Mouse (Mus musculus): ENCODE results near the gene Fer. TPM values are rescaled to one million over a fixed set of nuclear protein-coding genes. Genes with fewer than 3 reads are reported as not detected.

The Fer gene
- polyA plus RNA-seq, 1 experiment from 2014 or later, result 27.3 TPM

DNA sequence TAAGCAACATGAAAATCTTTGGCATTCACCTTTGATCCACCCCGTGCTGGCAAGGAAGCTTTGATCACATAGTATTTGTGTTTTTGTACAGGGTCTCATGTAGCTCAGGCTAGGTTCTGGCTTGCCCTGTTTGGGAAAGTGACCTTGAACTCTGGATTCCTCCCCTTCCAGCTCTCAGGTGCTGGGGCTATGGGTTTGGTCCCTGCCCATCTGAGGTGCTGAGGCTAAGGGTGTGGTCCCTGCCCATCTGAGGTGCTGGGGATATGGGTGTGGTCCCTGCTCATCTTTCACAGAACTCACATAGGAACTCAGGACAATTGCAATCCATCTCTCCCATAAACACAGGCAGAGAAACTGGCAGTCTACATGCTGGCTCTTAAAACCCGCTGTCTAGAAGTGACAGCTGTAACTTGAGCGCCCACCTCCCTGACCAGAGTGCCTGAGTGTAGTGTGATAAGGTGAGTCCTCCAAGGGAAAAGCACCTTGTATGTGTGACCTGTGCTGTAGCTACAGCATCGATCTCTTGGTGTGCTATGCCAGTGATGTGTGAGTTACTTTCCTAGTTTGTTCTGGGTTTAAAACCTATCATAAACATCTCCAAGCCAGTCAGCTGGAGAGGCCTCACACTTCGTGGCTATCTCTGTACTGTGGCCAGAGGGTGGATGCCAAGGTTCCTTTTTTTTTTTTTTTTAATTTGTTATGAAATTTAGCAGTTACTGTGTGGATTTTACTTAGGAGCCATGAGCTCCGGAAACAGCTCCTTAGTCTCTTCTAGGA is 236.7 kb downstream of the Fer start:
- Histone ChIP-seq H3K9ac (no peak overlapping the region), H3K9me3 (no peaks in the 10 kb centered on the region), H3K36me3 (no peaks in the 10 kb centered on the region), H3K4me3 (replicated peaks) (no peak overlapping the region), H3K27ac (no peak overlapping the region), H3K27me3 (replicated peaks) (no peaks in the 10 kb centered on the region), H3K4me1 (no peaks in the 10 kb centered on the region), H3K4me2 (no peak overlapping the region)
- WGBS, result 55% methylated on average over 6 of the region's 6 CpGs
- ATAC-seq (ENCODE audit: insufficient read depth, low FRiP score, low read depth), result no peak

- H3K27me3 ChIP-seq (replicated peaks), result no peaks in the 10 kb centered on the region
- H3K4me2 ChIP-seq, result no peak overlapping the region
- no peaks in the 10 kb centered on the region for H3K36me3 ChIP-seq
- no peaks in the 10 kb centered on the region for H3K4me1 ChIP-seq
- no peak overlapping the region for H3K9ac ChIP-seq
- no peaks in the 10 kb centered on the region for H3K9me3 ChIP-seq
- ATAC-seq (ENCODE audit: insufficient read depth, low FRiP score, low read depth), result no peak
- no peak overlapping the region for H3K4me3 ChIP-seq (replicated peaks)
- 50% methylated on average over 3 of the region's 3 CpGs for WGBS
- H3K27ac ChIP-seq, result no peak overlapping the region
Measured at GRCm38 (mm10) chr17:64100172-64100510, 237.3 kb downstream of the Fer start.

DNA sequence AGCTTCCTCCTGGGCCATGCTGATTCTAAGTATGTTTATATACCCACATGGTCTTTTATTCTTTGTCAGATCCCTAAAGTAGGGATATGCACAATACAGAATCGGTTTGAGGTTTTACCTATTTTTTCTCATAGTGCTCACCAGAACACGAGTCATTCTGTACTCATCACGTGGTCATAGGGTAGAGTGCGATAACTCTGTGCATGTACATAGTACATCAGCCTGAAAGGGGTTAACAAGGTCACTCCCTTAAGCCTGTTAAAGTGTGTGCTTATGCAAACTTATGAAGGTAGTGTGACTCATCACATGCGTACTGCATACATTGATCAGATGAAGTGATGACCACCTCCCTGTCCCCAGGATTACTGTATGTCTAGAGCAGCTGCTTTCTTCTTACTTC is 245.9 kb downstream of the Fer start:
- Histone ChIP-seq H3K27ac (no peak overlapping the region), H3K36me3 (no peaks in the 10 kb centered on the region), H3K9me3 (no peaks in the 10 kb centered on the region), H3K9ac (no peak overlapping the region), H3K4me2 (no peak overlapping the region), H3K27me3 (replicated peaks) (no peaks in the 10 kb centered on the region), H3K4me3 (replicated peaks) (no peak overlapping the region), H3K4me1 (no peaks in the 10 kb centered on the region; the same call in 1 of the 2 replicates)
- WGBS, result 84% methylated on average over 5 of the region's 5 CpGs
- no peak for ATAC-seq (ENCODE audit: insufficient read depth, low FRiP score, low read depth)

GRCm38 (mm10) chr17:64109871-64110270 is 247.0 kb downstream of the Fer start:
- no peak for ATAC-seq (ENCODE audit: insufficient read depth, low FRiP score, low read depth)
- no peaks in the 10 kb centered on the region for H3K27me3 ChIP-seq (replicated peaks)
- H3K9me3 ChIP-seq, result no peaks in the 10 kb centered on the region
- no peaks in the 10 kb centered on the region; the same call in 1 of the 2 replicates for H3K4me1 ChIP-seq
- H3K36me3 ChIP-seq, result no peaks in the 10 kb centered on the region
- H3K4me2 ChIP-seq, result no peak overlapping the region
- WGBS, result 83% methylated on average over 8 of the region's 8 CpGs
- H3K9ac ChIP-seq, result no peak overlapping the region
- no peak overlapping the region for H3K27ac ChIP-seq
- no peak overlapping the region for H3K4me3 ChIP-seq (replicated peaks)

- Histone ChIP-seq H3K9me3 (no peaks in the 10 kb centered on the region), H3K27me3 (replicated peaks) (no peaks in the 10 kb centered on the region), H3K4me1 (no peaks in the 10 kb centered on the region; the same call in 1 of the 2 replicates), H3K4me3 (replicated peaks) (no peak overlapping the region), H3K4me2 (no peak overlapping the region), H3K27ac (no peak overlapping the region), H3K36me3 (no peaks in the 10 kb centered on the region), H3K9ac (no peak overlapping the region)
- ATAC-seq (ENCODE audit: insufficient read depth, low FRiP score, low read depth), result no peak
- whole genome bisulfite sequencing, result 80% methylated on average over 5 of the region's 5 CpGs
Measured at GRCm38 (mm10) chr17:64113625-64114024, 250.8 kb downstream of the Fer start.

GRCm38 (mm10) chr17:64116762-64117161 is 253.9 kb downstream of the Fer start:
- Histone ChIP-seq H3K36me3 (no peaks in the 10 kb centered on the region), H3K9me3 (no peaks in the 10 kb centered on the region), H3K4me2 (no peak overlapping the region), H3K4me3 (replicated peaks) (no peak overlapping the region), H3K27me3 (replicated peaks) (no peaks in the 10 kb centered on the region), H3K4me1 (no peaks in the 10 kb centered on the region), H3K9ac (no peak overlapping the region), H3K27ac (no peak overlapping the region)
- ATAC-seq (ENCODE audit: insufficient read depth, low FRiP score, low read depth), result no peak
- WGBS, result 80% methylated on average over 6 of the region's 6 CpGs

- WGBS, result 78% methylated on average over 5 of the region's 5 CpGs
- H3K4me1 ChIP-seq, result no peaks in the 10 kb centered on the region
- no peaks in the 10 kb centered on the region for H3K36me3 ChIP-seq
- no peaks in the 10 kb centered on the region for H3K27me3 ChIP-seq (replicated peaks)
- ATAC-seq (ENCODE audit: insufficient read depth, low FRiP score, low read depth), result no peak
- no peak overlapping the region for H3K27ac ChIP-seq
- no peak overlapping the region for H3K4me2 ChIP-seq
- no peaks in the 10 kb centered on the region for H3K9me3 ChIP-seq
- no peak overlapping the region for H3K4me3 ChIP-seq (replicated peaks)
- H3K9ac ChIP-seq, result no peak overlapping the region
Measured at GRCm38 (mm10) chr17:64119697-64120288, 256.9 kb downstream of the Fer start.

GRCm38 (mm10) chr17:64122556-64122955 is 259.7 kb downstream of the Fer start:
- H3K27me3 ChIP-seq (replicated peaks), result no peaks in the 10 kb centered on the region

GRCm38 (mm10) chr17:64123732-64124131 is 260.9 kb downstream of the Fer start:
- Histone ChIP-seq H3K4me3 (replicated peaks) (no peak overlapping the region), H3K9me3 (no peaks in the 10 kb centered on the region), H3K27ac (no peak overlapping the region), H3K27me3 (replicated peaks) (no peaks in the 10 kb centered on the region), H3K4me1 (no peaks in the 10 kb centered on the region), H3K4me2 (no peak overlapping the region), H3K36me3 (no peaks in the 10 kb centered on the region), H3K9ac (no peak overlapping the region)
- WGBS, result 67% methylated on average over 3 of the region's 3 CpGs
- ATAC-seq (ENCODE audit: insufficient read depth, low FRiP score, low read depth), result no peak

More at GRCm38 (mm10) chr17:64122556-64122955, 259.7 kb downstream of the Fer start:
- Histone ChIP-seq H3K4me2 (no peak overlapping the region), H3K36me3 (no peaks in the 10 kb centered on the region), H3K27ac (no peak overlapping the region), H3K9me3 (no peaks in the 10 kb centered on the region), H3K9ac (no peak overlapping the region), H3K4me1 (no peaks in the 10 kb centered on the region), H3K4me3 (replicated peaks) (no peak overlapping the region)
- 84% methylated on average over 11 of the region's 11 CpGs for WGBS
- ATAC-seq (ENCODE audit: insufficient read depth, low FRiP score, low read depth), result no peak

GRCm38 (mm10) chr17:64126904-64127303 is 264.0 kb downstream of the Fer start:
- Histone ChIP-seq H3K9me3 (no peaks in the 10 kb centered on the region), H3K4me1 (no peaks in the 10 kb centered on the region), H3K9ac (no peak overlapping the region), H3K36me3 (no peaks in the 10 kb centered on the region), H3K27ac (no peak overlapping the region), H3K4me3 (replicated peaks) (no peak overlapping the region), H3K27me3 (replicated peaks) (no peaks in the 10 kb centered on the region), H3K4me2 (no peak overlapping the region)
- ATAC-seq (ENCODE audit: insufficient read depth, low FRiP score, low read depth), result no peak
- 66% methylated on average over 5 of the region's 5 CpGs for WGBS

DNA sequence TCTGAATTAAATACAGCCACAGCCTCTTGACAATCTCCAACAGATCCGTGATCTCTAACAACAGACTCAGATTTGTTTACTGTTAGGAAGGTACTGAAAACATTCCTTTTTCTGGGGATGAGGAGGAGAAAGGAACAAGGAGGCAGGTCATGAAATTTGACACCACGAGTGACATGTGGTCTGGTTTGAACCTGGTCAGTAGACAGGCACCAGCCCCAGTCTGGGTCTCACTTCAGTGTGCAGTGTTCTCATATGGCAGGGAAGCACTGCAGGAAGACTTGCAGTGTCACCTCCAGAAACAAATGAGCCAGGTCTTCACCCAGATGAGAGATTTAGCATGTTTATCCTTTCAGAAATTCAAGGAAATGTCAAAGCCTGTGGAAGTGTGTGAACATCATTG is 266.9 kb downstream of the Fer start:
- H3K36me3 ChIP-seq, result no peaks in the 10 kb centered on the region
- WGBS, result 46% methylated on average over 2 of the region's 2 CpGs
- no peak for ATAC-seq (ENCODE audit: insufficient read depth, low FRiP score, low read depth)
- no peak overlapping the region for H3K4me3 ChIP-seq (replicated peaks)
- H3K27ac ChIP-seq, result no peak overlapping the region
- no peaks in the 10 kb centered on the region for H3K9me3 ChIP-seq
- H3K4me2 ChIP-seq, result no peak overlapping the region
- H3K9ac ChIP-seq, result no peak overlapping the region
- H3K4me1 ChIP-seq, result no peaks in the 10 kb centered on the region
- no peaks in the 10 kb centered on the region for H3K27me3 ChIP-seq (replicated peaks)

- no peak overlapping the region for H3K9ac ChIP-seq
- H3K9me3 ChIP-seq, result no peaks in the 10 kb centered on the region
- H3K36me3 ChIP-seq, result no peaks in the 10 kb centered on the region
- H3K27ac ChIP-seq, result no peak overlapping the region
- H3K27me3 ChIP-seq (replicated peaks), result no peaks in the 10 kb centered on the region
- H3K4me2 ChIP-seq, result no peak overlapping the region
- WGBS, result 61% methylated on average over 3 of the region's 3 CpGs
- no peak overlapping the region for H3K4me3 ChIP-seq (replicated peaks)
- H3K4me1 ChIP-seq, result no peaks in the 10 kb centered on the region
- ATAC-seq (ENCODE audit: insufficient read depth, low FRiP score, low read depth), result no peak
Measured at GRCm38 (mm10) chr17:64130356-64130755, 267.5 kb downstream of the Fer start.

All from stomach, embryonic 15.5 days (tissue).